Mouse (Mus musculus): ENCODE results near the gene Nkd2.

DNA sequence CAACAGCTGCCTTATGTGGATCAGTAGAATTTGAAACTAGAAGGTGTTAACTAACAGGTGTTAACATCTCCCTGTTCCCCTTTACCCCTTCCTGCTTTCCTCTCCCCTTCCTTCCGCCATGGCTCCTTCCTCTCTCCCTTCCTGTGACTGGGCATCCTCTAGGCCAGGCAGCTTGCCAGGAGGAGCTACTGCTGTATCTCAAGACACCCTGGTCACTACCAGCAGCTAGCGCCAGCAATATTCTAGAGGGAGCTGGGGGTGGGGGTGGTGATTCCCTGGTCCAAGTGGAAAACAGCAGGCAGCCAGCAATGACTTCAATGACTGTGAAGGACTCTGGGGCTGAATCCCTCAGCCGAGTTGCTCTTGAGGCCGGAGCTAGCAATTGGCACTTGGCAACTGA, 38.2 kb upstream of the Nkd2 start:
- TF ChIP-seq CTCF (IDR thresholded peaks at IDR 0.05) = no peak
- TF ChIP-seq POLR2A (IDR thresholded peaks at IDR 0.05; ENCODE audit: insufficient read depth, low read depth, low read length) = no peak
